Mouse (Mus musculus) cerebellum, adult 9-10 months (tissue): ENCODE data around the gene Isg20l2.
A peak's percentile ranks its signal among the peaks of the same experiment; 100 is the strongest.

ENCODE experiments used
- DNase-seq: peaks from one replicate; pipeline ENCODE4 v3.0.0; 2022

Isg20l2 gene

GRCm38 (mm10) chr3:87913491-87913890 is 16.6 kb upstream of the Isg20l2 start:
- no peak for DNase-seq

GRCm38 (mm10) chr3:87913891-87914290 is 16.2 kb upstream of the Isg20l2 start:
- DNase-seq = no peak

DNA sequence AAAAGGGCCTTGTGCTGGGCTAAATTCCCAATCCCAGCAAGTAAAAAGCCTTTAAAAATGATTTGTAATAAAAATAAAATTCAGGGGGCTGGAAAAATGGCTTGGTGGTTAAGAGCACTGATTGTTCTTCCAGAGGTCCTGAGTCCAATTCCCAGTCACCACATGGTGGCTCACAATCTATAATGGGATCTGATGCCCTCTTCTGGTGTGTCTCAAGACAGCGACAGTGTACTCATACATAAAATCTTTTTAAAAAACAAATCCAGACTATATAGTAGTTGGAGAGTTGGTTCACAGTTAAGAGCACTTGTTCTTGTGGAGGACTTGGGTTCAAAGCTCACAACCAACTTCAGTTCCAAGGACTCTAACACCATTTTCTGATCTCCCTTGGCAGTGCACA is 13.1 kb upstream of the Isg20l2 start:
- DNase-seq = no peak

DNA sequence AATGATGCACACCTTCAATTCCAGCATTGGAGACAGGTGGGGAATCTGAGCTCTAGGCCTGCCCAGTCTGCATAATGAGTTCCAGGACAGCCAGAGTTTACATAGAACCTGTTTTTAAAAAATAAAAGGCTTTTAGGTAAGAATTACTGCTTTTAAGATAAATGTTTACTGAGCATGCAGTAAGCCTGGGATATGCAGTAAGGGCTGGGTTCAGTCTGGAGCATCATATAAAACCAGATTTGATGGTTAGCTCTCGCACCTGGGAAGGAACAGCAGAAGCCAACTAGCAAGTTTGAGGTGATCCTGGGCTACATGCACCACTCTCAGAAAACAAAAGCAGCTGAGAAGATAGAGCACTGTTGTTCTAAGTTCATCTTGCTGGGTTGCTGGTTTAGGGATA is 11.6 kb upstream of the Isg20l2 start:
- DNase-seq = no peak

DNA sequence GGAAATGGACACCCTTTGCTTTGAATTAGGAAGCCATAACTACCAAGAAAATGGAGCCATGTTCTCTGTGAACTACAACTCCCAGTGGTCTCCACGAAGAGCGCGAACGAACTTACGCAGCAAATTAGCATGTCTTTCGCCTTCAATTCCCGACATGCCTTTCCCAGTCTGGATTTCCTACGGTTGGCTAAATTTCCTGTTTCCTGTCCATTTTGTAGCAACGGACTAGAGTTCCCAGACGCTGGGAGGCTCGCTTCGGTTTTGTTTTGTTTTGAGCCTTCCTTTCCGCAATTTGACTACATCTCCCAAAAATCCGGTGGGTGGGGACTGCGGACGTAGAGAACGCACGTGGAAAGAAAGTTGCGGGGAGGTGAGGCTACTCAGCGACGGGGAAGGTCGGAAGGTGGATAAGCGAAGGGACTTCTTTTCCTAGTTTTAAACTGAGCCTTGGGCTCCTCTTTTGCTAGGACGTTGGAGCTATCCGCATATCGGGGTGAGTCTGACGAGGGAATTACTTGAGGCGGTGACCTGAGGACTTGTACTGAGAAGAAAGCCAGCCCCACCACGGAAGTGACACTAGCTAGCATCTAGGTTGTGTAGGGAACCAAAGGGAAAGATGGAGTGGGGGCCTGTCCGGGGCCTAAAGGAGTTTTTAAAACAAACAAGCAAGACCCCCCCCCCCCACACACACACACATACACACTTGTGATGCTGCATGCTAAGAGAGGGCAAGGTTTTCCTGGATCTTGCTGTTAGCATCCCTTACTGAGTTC is 10.6 kb upstream of the Isg20l2 start, which contains the start of gene Mrpl24:
Gene Mrpl24, plus strand, starts transcription at position 171 of the 773 bp plus-strand sequence.
- peak; percentile 91 for DNase-seq

GRCm38 (mm10) chr3:87920270-87920943 is 9.7 kb upstream of the Isg20l2 start:
- DNase-seq = no peak

- no peak for DNase-seq
Measured at GRCm38 (mm10) chr3:87924996-87925395, 5.1 kb upstream of the Isg20l2 start.

- DNase-seq = no peak
Measured at GRCm38 (mm10) chr3:87927452-87927851, 2.7 kb upstream of the Isg20l2 start.

DNA sequence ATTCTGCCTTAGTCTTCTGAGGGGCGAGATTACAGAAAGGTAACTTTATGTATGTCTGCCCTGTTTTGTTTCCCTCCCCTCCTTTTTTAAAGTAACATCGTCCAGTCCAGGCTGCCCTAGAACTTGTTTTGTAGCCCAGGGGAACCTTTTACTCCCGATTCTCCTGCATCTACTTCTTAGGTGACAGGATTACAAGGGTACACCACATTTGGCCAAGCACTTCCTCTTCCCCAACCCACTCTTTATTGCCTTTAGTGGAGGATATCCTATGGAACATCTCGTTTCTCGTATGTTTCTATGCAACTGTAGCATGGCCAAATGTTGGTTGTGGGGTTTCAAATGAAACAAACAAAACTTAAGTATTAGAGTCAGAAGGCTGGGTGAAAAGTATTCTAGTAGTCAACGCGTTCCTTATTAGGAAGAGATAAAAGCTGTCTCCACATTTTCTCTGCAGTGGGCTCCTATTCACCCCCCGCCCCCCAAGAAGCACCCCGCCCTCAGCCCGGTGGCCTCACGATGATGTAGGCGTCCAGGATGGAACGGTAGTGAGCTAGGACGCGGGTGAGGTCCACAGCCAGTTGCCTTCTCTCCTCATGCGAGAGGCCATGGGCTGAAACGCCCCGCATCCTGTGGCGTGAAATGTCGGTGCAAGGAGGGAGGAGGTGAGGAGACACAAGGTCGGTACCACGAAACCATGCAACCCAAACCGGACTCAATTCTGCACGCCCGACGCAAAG is 605 bp upstream of the Isg20l2 start:
- DNase-seq = no peak

DNA sequence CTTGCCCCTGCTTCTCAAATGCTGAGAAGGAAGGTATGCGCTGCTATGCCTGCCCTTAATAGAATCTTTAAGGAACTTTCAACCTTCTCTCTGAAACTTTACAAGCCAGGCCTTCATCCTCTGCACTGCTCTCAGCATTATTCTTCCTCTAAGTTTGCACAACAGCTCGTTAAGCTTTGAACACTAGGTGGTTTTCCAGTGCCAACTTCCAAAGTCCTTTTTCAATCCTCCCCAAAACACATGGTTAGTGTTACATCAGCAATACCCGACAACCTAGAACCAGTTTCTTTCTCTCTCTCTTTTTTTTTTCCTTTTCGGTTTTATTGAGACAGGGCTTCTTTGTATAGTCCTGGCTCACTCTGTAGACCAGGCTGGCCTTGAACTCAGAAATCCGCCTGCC is 3.9 kb downstream of the Isg20l2 start:
- DNase-seq = no peak

- DNase-seq = no peak
Measured at GRCm38 (mm10) chr3:87934501-87934900, 4.4 kb downstream of the Isg20l2 start.

- DNase-seq = no peak
Measured at GRCm38 (mm10) chr3:87935201-87935600, 5.1 kb downstream of the Isg20l2 start.

GRCm38 (mm10) chr3:87935776-87936175 is 5.7 kb downstream of the Isg20l2 start:
- peak; percentile 72 for DNase-seq

- DNase-seq = no peak
Measured at GRCm38 (mm10) chr3:87940611-87941010, 10.5 kb downstream of the Isg20l2 start.

GRCm38 (mm10) chr3:87942471-87942870 is 12.4 kb downstream of the Isg20l2 start:
- no peak for DNase-seq

- no peak for DNase-seq
Measured at GRCm38 (mm10) chr3:87943586-87943985, 13.5 kb downstream of the Isg20l2 start.

DNA sequence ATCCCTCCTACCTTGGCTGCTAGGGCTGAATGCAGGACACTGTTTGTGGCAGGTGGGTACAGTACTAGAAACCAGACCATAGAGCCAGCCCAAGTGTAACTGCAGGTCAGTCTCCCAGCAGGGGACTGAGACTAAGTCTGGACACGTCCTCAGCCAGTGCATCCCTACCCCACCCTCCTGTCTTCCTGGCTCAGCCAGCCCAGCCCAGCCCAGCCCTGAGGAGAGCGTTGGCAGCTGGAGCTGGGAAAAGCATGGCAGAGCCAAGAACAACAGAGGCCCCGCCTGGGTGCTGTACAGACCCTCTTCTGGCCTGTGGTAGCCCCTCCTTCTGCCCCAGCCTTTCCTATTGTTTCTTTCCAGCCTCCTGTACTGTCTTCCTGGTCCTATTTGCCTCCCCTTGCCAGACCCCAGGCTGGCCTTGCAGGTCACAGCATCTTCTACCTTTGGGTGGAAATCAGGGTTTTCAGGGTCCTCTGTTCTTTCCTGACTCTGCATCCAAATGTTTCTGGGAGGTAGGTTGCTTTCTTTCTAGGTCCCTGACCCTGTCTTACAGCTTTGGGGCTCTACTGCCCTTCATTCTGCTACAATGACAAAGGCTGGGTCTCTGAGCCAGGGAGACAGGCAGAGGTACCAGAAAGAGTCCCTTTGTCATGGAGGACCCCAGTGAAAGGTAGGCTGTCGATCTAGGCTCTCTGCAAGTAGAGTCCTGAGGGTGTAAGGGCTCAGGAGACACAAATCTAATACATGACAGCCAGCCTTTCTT is 14.9 kb downstream of the Isg20l2 start:
- DNase-seq = no peak

DNA sequence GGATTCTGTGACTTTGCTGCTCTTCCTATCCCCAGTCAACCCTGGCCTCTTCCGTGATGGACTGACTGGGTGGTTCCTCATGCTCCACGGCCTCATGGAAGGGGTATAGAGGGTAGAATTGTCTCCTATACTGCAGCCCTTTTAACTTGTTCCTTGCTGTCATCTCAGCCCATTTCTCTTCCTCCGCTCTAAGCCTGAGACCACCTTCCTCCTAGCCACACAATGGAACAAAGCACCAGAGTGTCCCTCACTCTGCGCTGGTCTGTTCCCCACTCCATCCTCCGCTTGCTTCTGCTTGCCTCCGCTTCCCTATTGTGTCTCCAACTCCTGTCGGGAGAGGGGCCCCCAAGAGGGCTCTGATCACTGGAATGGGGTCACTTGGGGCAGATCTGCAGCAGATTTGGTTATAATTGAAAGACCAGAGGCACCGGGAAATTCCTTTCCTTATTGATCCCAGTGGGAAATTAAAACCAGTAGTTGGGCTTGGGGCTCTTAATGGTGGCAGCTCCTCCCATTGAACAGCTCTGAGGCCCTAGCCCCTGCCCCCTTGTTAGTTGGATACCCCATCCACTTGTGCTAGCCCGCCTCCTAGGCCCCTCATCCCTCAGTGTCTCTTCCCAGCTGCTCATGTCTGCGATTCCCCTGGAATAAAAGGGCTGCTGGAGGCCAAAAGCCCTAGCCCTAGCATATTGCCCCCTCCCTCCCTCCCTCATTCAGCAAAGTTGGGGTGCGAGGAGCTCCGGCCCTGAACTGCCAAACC is 15.8 kb downstream of the Isg20l2 start:
- DNase-seq = no peak

DNA sequence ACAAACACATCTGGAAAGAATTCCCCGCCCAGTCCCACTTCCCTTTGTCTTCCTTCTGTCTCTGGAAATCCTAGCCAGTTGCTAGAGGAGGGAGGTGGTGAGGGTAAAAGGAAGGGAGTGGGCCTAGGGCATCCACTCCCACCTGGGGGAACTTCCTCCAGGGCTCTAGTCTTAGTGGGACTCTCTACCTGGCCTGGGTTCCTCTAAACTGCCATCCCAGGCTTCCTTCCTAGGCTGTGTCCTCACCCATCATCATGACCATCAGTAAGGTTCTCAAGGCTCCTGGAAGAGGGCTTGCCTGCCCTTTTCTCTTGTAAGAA is 16.4 kb downstream of the Isg20l2 start:
- no peak for DNase-seq

DNA sequence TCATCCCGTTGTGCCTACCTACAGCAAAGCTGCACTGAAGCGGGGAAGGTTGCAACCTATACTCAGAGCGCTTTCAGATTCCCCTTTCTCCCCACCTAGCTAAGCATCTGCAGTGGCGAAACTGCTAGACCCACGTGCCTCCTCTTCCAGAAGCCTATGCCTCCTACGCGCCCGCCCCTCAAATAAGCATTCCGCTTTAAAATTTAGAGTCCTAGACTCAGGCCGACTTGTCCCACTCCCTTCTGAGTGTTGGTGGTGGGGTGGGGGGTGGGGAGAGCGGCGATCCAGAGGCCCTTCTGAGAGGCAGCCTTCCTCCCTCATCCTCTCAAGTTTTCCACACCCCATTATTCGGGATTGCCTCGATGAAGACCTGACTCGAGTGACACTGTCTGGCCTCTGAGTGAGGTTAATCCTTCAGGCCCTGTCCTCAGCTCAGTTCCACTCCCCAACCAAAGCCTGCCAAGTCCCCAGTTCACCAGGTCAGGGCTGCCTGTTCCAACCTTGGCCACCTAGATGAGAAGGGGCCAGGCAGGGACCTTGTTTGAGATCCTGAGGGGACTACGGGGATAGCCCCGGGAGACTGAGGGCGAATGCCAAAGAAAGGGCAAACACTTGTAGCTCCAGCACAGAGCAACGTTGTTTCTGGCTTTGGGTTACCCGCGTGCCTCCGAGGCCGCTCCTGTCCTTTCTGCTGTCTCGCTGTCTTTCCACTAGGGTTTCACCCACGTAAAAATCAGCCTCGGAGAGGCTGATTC is 17.1 kb downstream of the Isg20l2 start:
- DNase-seq = no peak

- no peak for DNase-seq
Measured at GRCm38 (mm10) chr3:87947811-87948199, 17.7 kb downstream of the Isg20l2 start.
